In the genomic region with DNA sequence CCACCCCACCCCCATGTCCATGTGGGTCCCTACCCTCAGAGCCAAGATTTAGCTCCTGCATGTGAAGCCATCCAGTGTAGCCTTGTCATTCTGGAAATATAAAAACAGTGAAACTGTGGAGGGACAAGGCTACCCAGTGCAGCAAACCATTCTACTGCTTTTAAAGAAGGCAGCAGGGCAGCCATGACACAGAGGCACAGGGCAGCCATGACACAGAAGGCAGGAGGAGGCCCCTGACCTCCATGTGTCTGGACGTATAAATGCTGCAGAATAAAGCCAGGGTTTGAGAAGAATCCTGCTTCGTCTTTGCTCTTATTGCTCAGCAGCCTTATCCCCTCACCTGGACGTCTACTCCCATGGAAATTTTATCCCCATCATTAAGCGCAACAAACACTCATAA, we compare ENCODE assay signal across 25 mouse cellular contexts. TPM values are rescaled to one million over a fixed set of nuclear protein-coding genes. Genes with fewer than 3 reads are reported as not detected.
DNase-seq lines count a peak whose midpoint lies in the region; ATAC-seq lines count a peak whose summit lies in the region.
"Had no signal": no experiment of that assay in that cellular context is flagged by ENCODE, and none has a peak within 500 bp of the region (broad histone marks: within the 10 kb centered on the region; RNA-seq: fewer than 3 reads in every experiment).

No protein-coding gene starts in this region.

- no peaks in the 10 kb centered on the region for H3K36me3 ChIP-seq in heart, embryonic 12.5 days
- H3K36me3 ChIP-seq in heart, embryonic 10.5 days = no peaks in the 10 kb centered on the region
- H3K36me3 ChIP-seq in neural tube, embryonic 15.5 days = no peaks in the 10 kb centered on the region
- H3K36me3 ChIP-seq: G1E had no signal

- no peak overlapping the region for H3K4me3 ChIP-seq in heart, embryonic 12.5 days
- H3K4me3 ChIP-seq in heart, embryonic 10.5 days = no peak overlapping the region
- H3K4me3 ChIP-seq in neural tube, embryonic 15.5 days (replicated peaks) = no peak overlapping the region

- no peak for ATAC-seq in heart, embryonic 12.5 days (ENCODE audit: insufficient number of reproducible peaks, low FRiP score)
- ATAC-seq in neural tube, embryonic 15.5 days (ENCODE audit: low FRiP score) = no peak
- ATAC-seq: activated CD4-positive, CD25-positive, alpha-beta regulatory T cell, adult 4 months; CD4-positive, CD25-positive, alpha-beta regulatory T cell, adult 4 months; Patski had no signal

- WGBS in heart, embryonic 12.5 days = 79% methylated on average over 4 of the region's 4 CpGs
- 74% methylated on average over 4 of the region's 4 CpGs for WGBS in heart, embryonic 10.5 days
- 85% methylated on average over 4 of the region's 4 CpGs for WGBS in neural tube, embryonic 15.5 days

- no peak overlapping the region for H3K9ac ChIP-seq in heart, embryonic 12.5 days
- no peak overlapping the region for H3K9ac ChIP-seq in neural tube, embryonic 15.5 days (replicated peaks)

- DNase-seq in heart, adult 11 months = peak; percentile 52
- peak; percentile 54 for DNase-seq in heart, embryonic 10.5 days (ENCODE audit: low spot score)
- no peak for DNase-seq in heart, postnatal 25 days (ENCODE audit: low spot score)
- DNase-seq in neural tube, embryonic 10.5 days (ENCODE audit: extremely low spot score, low spot score) = peak; percentile 3
- DNase-seq: adrenal gland, adult 2 months; adrenal gland, adult 8-10 months; adrenal gland, postnatal 10 days; adrenal gland, postnatal 14 days; adrenal gland, postnatal 25 days; adrenal gland, postnatal 36 days; B cell, adult 2 months; cerebellum, adult 11 months; cerebellum, adult 11-12 months; cerebellum, adult 18-20 months had no signal

- 0 out of 2 replicates have a peak, but pooled peaks cover 5% of the 10 kb centered on the region for H3K27me3 ChIP-seq in heart, embryonic 12.5 days (replicated peaks)
- peaks cover 10% of the 10 kb centered on the region for H3K27me3 ChIP-seq in heart, embryonic 10.5 days (ENCODE audit: insufficient read depth, poor library complexity, severe bottlenecking)
- H3K27me3 ChIP-seq in neural tube, embryonic 15.5 days (replicated peaks) = no peaks in the 10 kb centered on the region
- H3K27me3 ChIP-seq: CH12.LX had no signal

- no peak overlapping the region for H3K27ac ChIP-seq in heart, embryonic 12.5 days (ENCODE audit: poor library complexity, severe bottlenecking)
- no peak overlapping the region for H3K27ac ChIP-seq in heart, embryonic 10.5 days
- no peak overlapping the region for H3K27ac ChIP-seq in neural tube, embryonic 15.5 days (replicated peaks)

- H3K9me3 ChIP-seq in heart, embryonic 12.5 days (replicated peaks) = no peaks in the 10 kb centered on the region
- no peaks in the 10 kb centered on the region for H3K9me3 ChIP-seq in heart, embryonic 10.5 days
- no peaks in the 10 kb centered on the region for H3K9me3 ChIP-seq in neural tube, embryonic 15.5 days (replicated peaks)
- H3K9me3 ChIP-seq: G1E had no signal

- H3K4me1 ChIP-seq in heart, embryonic 12.5 days (replicated peaks) = no peaks in the 10 kb centered on the region
- 0 out of 2 replicates have a peak, but pooled peaks cover 4% of the 10 kb centered on the region for H3K4me1 ChIP-seq in heart, embryonic 10.5 days
- no peaks in the 10 kb centered on the region for H3K4me1 ChIP-seq in neural tube, embryonic 15.5 days

- intact Hi-C loops in heart, postnatal 25 days (cut with DNase I) = no loop called here

- no peak overlapping the region for H3K4me2 ChIP-seq in heart, embryonic 12.5 days
- H3K4me2 ChIP-seq in neural tube, embryonic 15.5 days = no peak overlapping the region

RNA-seq across cellular contexts. Expression of a gene that starts 3.3 kb away (rescaled TPM):
- 0.08 TPM in 1 of 2 replicates, not detected in the other for polyA plus RNA-seq in heart, embryonic 12.5 days (2016; fragmentation: Nextera tagmentation; extraction: Ambion mirVana)
- 0.16 TPM in 1 of 2 replicates, not detected in the other for polyA plus RNA-seq in heart, embryonic 10.5 days (2016; fragmentation: Nextera tagmentation; extraction: Ambion mirVana)
- not detected for total RNA-seq in heart, postnatal 25 days (2021)
- polyA plus RNA-seq in neural tube, embryonic 15.5 days (2015; fragmentation: Nextera tagmentation; extraction: Ambion mirVana) = not detected in 2 replicates
- total RNA-seq: adrenal gland, adult 18-20 months; adrenal gland, adult 2 months; adrenal gland, adult 8-10 months; adrenal gland, postnatal 10 days; adrenal gland, postnatal 14 days; adrenal gland, postnatal 25 days; adrenal gland, postnatal 36 days; adrenal gland, postnatal 4 days; CH12.LX; MEL had no signal
- polyA plus RNA-seq: activated CD4-positive, CD25-positive, alpha-beta regulatory T cell, adult 4 months; C2C12; CD4-positive, CD25-positive, alpha-beta regulatory T cell, adult 4 months; G1E; Patski had no signal

RNA-seq across cellular contexts. Expression of a gene that starts 22.2 kb away (rescaled TPM):
- 13.2 and 13.8 TPM in 2 replicates for polyA plus RNA-seq in heart, embryonic 12.5 days (2016; fragmentation: Nextera tagmentation; extraction: Ambion mirVana)
- polyA plus RNA-seq in heart, embryonic 10.5 days (2016; fragmentation: Nextera tagmentation; extraction: Ambion mirVana) = 14.2 and 17.9 TPM in 2 replicates
- 10 to 100 TPM; 31.2 to 32.7 TPM for total RNA-seq in heart, postnatal 25 days (2021)
- 12.4 and 13.9 TPM in 2 replicates for polyA plus RNA-seq in neural tube, embryonic 15.5 days (2015; fragmentation: Nextera tagmentation; extraction: Ambion mirVana)
- total RNA-seq: MEL had no signal

RNA-seq across cellular contexts. Expression of a gene that starts 34.0 kb away (rescaled TPM):
- 0.06 TPM in 2 replicates for polyA plus RNA-seq in heart, embryonic 12.5 days (2016; fragmentation: Nextera tagmentation; extraction: Ambion mirVana)
- polyA plus RNA-seq in heart, embryonic 10.5 days (2016; fragmentation: Nextera tagmentation; extraction: Ambion mirVana) = 0.05 and 0.48 TPM in 2 replicates
- under 1 TPM in 1 of 2 experiments, not detected in 1; 0.08 TPM for total RNA-seq in heart, postnatal 25 days (2021)
- polyA plus RNA-seq in neural tube, embryonic 15.5 days (2015; fragmentation: Nextera tagmentation; extraction: Ambion mirVana) = 1.9 and 3.2 TPM in 2 replicates
- total RNA-seq: adrenal gland, adult 18-20 months; adrenal gland, adult 2 months; adrenal gland, postnatal 10 days; adrenal gland, postnatal 14 days; adrenal gland, postnatal 25 days; adrenal gland, postnatal 36 days; CH12.LX; G1E; MEL had no signal
- polyA plus RNA-seq: activated CD4-positive, CD25-positive, alpha-beta regulatory T cell, adult 4 months; adrenal gland, adult 2 months; CD4-positive, CD25-positive, alpha-beta regulatory T cell, adult 4 months; G1E; Patski had no signal

RNA-seq across cellular contexts. Expression of a gene that starts 51.7 kb away (rescaled TPM):
- 0.14 and 0.28 TPM in 2 replicates for polyA plus RNA-seq in heart, embryonic 12.5 days (2016; fragmentation: Nextera tagmentation; extraction: Ambion mirVana)
- 0.12 and 0.77 TPM in 2 replicates for polyA plus RNA-seq in heart, embryonic 10.5 days (2016; fragmentation: Nextera tagmentation; extraction: Ambion mirVana)
- total RNA-seq in heart, postnatal 25 days (2021) = under 1 TPM in 1 of 2 experiments, not detected in 1; 0.13 TPM
- 21.2 and 23.1 TPM in 2 replicates for polyA plus RNA-seq in neural tube, embryonic 15.5 days (2015; fragmentation: Nextera tagmentation; extraction: Ambion mirVana)
- total RNA-seq: CH12.LX, G1E, MEL had no signal
- polyA plus RNA-seq: activated CD4-positive, CD25-positive, alpha-beta regulatory T cell, adult 4 months; CD4-positive, CD25-positive, alpha-beta regulatory T cell, adult 4 months; G1E had no signal
